ENCODE assay signal across 23 mouse cellular contexts in the genomic region with DNA sequence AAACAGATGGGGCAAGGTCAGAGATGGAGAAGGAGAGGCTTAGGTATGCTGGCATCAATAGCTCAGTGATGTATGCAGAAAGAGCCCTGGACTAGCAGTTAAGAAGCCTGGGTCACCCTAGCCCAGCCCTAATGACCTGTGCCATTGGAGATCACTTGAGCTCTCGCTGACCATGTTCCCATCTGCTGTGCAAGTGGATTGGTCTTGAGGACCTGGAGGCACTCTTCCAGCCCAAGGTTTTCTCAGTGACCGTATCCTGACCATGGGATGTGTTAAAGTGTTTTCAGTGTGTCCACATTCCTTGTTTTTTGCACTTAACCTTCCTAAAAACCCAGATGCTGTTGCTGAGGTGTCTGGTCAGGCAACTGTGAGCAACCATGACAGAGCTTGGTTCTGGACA. TPM values are rescaled to one million over a fixed set of nuclear protein-coding genes. Genes with fewer than 3 reads are reported as not detected.
DNase-seq lines count a peak whose midpoint lies in the region; ATAC-seq lines count a peak whose summit lies in the region.
"Had no signal": no experiment of that assay in that cellular context is flagged by ENCODE, and none has a peak within 500 bp of the region (broad histone marks: within the 10 kb centered on the region; RNA-seq: fewer than 3 reads in every experiment).

No protein-coding gene starts in this region.

- ATAC-seq in forebrain, embryonic 14.5 days = no peak
- no peak for ATAC-seq in forebrain, embryonic 13.5 days
- ATAC-seq: activated CD4-positive, CD25-positive, alpha-beta regulatory T cell, adult 4 months; CD4-positive, CD25-positive, alpha-beta regulatory T cell, adult 4 months; forebrain, embryonic 15.5 days; Patski had no signal

- H3K4me3 ChIP-seq in forebrain, embryonic 14.5 days (ENCODE audit: low read depth, low read length) = no peak overlapping the region
- no peak overlapping the region for H3K4me3 ChIP-seq in forebrain, embryonic 13.5 days
- no peak overlapping the region for H3K4me3 ChIP-seq in heart, embryonic 10.5 days
- H3K4me3 ChIP-seq: embryonic facial prominence, embryonic 13.5 days; embryonic facial prominence, embryonic 15.5 days; forebrain, embryonic 15.5 days had no signal

- H3K27me3 ChIP-seq in forebrain, embryonic 14.5 days (replicated peaks; ENCODE audit: control insufficient read depth, insufficient read depth, low read length) = no peaks in the 10 kb centered on the region
- H3K27me3 ChIP-seq in forebrain, embryonic 13.5 days = no peaks in the 10 kb centered on the region
- H3K27me3 ChIP-seq in heart, embryonic 10.5 days (ENCODE audit: insufficient read depth, poor library complexity, severe bottlenecking) = 0 out of 2 replicates have a peak, but pooled peaks cover 8% of the 10 kb centered on the region
- H3K27me3 ChIP-seq: CH12.LX; embryonic facial prominence, embryonic 13.5 days; embryonic facial prominence, embryonic 15.5 days; forebrain, embryonic 15.5 days had no signal

- 92% methylated on average over 2 of the region's 2 CpGs for WGBS in forebrain, embryonic 14.5 days
- WGBS in forebrain, embryonic 13.5 days = 83% methylated on average over 2 of the region's 2 CpGs
- 80% methylated on average over 2 of the region's 2 CpGs for WGBS in heart, embryonic 10.5 days

- no peak overlapping the region for H3K27ac ChIP-seq in forebrain, embryonic 14.5 days (ENCODE audit: low read depth, low read length)
- no peak overlapping the region for H3K27ac ChIP-seq in forebrain, embryonic 13.5 days
- H3K27ac ChIP-seq in heart, embryonic 10.5 days = no peak overlapping the region
- H3K27ac ChIP-seq: embryonic facial prominence, embryonic 13.5 days; embryonic facial prominence, embryonic 15.5 days; forebrain, embryonic 15.5 days had no signal

- H3K9me3 ChIP-seq in forebrain, embryonic 14.5 days (replicated peaks; ENCODE audit: control insufficient read depth, low read length) = no peaks in the 10 kb centered on the region
- H3K9me3 ChIP-seq in forebrain, embryonic 13.5 days (replicated peaks) = no peaks in the 10 kb centered on the region
- H3K9me3 ChIP-seq in heart, embryonic 10.5 days = no peaks in the 10 kb centered on the region
- H3K9me3 ChIP-seq: embryonic facial prominence, embryonic 13.5 days; embryonic facial prominence, embryonic 15.5 days; forebrain, embryonic 15.5 days; G1E had no signal

- intact Hi-C loops in heart, postnatal 10 days (cut with DNase I) = loop anchor here (5.0 kb wide), 1 partner anchor 378 kb away; no protein-coding TSS in a partner anchor

- no peak for DNase-seq in forebrain, embryonic 14.5 days (ENCODE audit: low spot score)
- DNase-seq in heart, embryonic 10.5 days (ENCODE audit: low spot score) = peak; percentile 54
- no peak for DNase-seq in heart, postnatal 10 days
- no peak for DNase-seq in cerebellum, postnatal 14 days
- DNase-seq: adrenal gland, adult 8-10 months; adrenal gland, postnatal 14 days; B cell, adult 2 months; cerebellum, adult 11-12 months; cerebellum, adult 2 months; cerebellum, adult 9-10 months; cerebellum, postnatal 10 days; cerebellum, postnatal 36 days; embryo, embryonic 11 days; forebrain, postnatal 0 days had no signal

- H3K4me1 ChIP-seq in forebrain, embryonic 14.5 days (ENCODE audit: control insufficient read depth, insufficient read depth, low read length) = peaks cover 6% of the 10 kb centered on the region; the same call in 1 of the 2 replicates
- H3K4me1 ChIP-seq in forebrain, embryonic 13.5 days = peaks cover 5% of the 10 kb centered on the region
- H3K4me1 ChIP-seq in heart, embryonic 10.5 days = peaks cover 4% of the 10 kb centered on the region; the same call in 1 of the 2 replicates
- H3K4me1 ChIP-seq: embryonic facial prominence, embryonic 13.5 days had no signal

- no peak overlapping the region for H3K4me2 ChIP-seq in forebrain, embryonic 14.5 days (ENCODE audit: low read length)
- no peak overlapping the region for H3K4me2 ChIP-seq in forebrain, embryonic 13.5 days
- H3K4me2 ChIP-seq: embryonic facial prominence, embryonic 13.5 days; embryonic facial prominence, embryonic 15.5 days; forebrain, embryonic 15.5 days had no signal

- H3K9ac ChIP-seq in forebrain, embryonic 14.5 days (ENCODE audit: low read length) = 0 out of 2 replicates have a peak overlapping the region, but pooled peaks have one; percentile 13
- H3K9ac ChIP-seq in forebrain, embryonic 13.5 days = no peak overlapping the region
- H3K9ac ChIP-seq: embryonic facial prominence, embryonic 13.5 days; embryonic facial prominence, embryonic 15.5 days; forebrain, embryonic 15.5 days; forebrain, postnatal 0 days had no signal

- H3K36me3 ChIP-seq in forebrain, embryonic 14.5 days (ENCODE audit: control insufficient read depth, insufficient read depth, low read length) = no peaks in the 10 kb centered on the region
- no peaks in the 10 kb centered on the region for H3K36me3 ChIP-seq in forebrain, embryonic 13.5 days (ENCODE audit: poor library complexity, severe bottlenecking)
- H3K36me3 ChIP-seq in heart, embryonic 10.5 days = no peaks in the 10 kb centered on the region
- H3K36me3 ChIP-seq: embryonic facial prominence, embryonic 13.5 days; embryonic facial prominence, embryonic 15.5 days; forebrain, embryonic 15.5 days had no signal

RNA-seq across cellular contexts. Expression of a gene that starts 22.2 kb away (rescaled TPM):
- 0.10 TPM in 1 of 2 replicates, not detected in the other for polyA plus RNA-seq in forebrain, embryonic 14.5 days (2014; fragmentation: Nextera tagmentation; extraction: Ambion mirVana)
- polyA plus RNA-seq in forebrain, embryonic 13.5 days (2015; fragmentation: Nextera tagmentation; extraction: Ambion mirVana) = not detected in 2 replicates
- 0.07 and 0.21 TPM in 2 replicates for polyA plus RNA-seq in heart, embryonic 10.5 days (2016; fragmentation: Nextera tagmentation; extraction: Ambion mirVana)
- 1 to 10 TPM; 1.1 to 2.1 TPM for total RNA-seq in heart, postnatal 10 days (2021)
- polyA plus RNA-seq: embryonic facial prominence, embryonic 13.5 days; forebrain, embryonic 15.5 days; Patski had no signal

RNA-seq across cellular contexts. Expression of a gene that starts 28.2 kb away (rescaled TPM):
- polyA plus RNA-seq in forebrain, embryonic 14.5 days (2014; fragmentation: Nextera tagmentation; extraction: Ambion mirVana) = 0.98 and 1.1 TPM in 2 replicates
- polyA plus RNA-seq in forebrain, embryonic 13.5 days (2015; fragmentation: Nextera tagmentation; extraction: Ambion mirVana) = 0.40 and 0.62 TPM in 2 replicates
- polyA plus RNA-seq in heart, embryonic 10.5 days (2016; fragmentation: Nextera tagmentation; extraction: Ambion mirVana) = 0.58 and 0.79 TPM in 2 replicates
- total RNA-seq in heart, postnatal 10 days (2021) = 1 to 10 TPM; 4.0 to 5.9 TPM
- total RNA-seq: CH12.LX had no signal
- polyA plus RNA-seq: activated CD4-positive, CD25-positive, alpha-beta regulatory T cell, adult 4 months; G1E had no signal
